Mouse (Mus musculus) cerebellum, adult 2 months (tissue): ENCODE measurements around the gene Hspa1a.

Experiments used
- CTCF ChIP-seq: fragments of 200-500 bp; IDR thresholded peaks from 2 replicates; pipeline ENCODE4 v1.5.1; 2011; ENCODE audit warnings: low read depth, mild to moderate bottlenecking, control low read depth, low read length, moderate library complexity, borderline replicate concordance; ENCODE audit not compliant: insufficient read depth
- POLR2A ChIP-seq: fragments of 200-500 bp; IDR thresholded peaks from 2 replicates; pipeline ENCODE4 v1.6.1; 2011; ENCODE audit warnings: low read length, control low read depth, borderline replicate concordance; ENCODE audit not compliant: insufficient read depth

- TF ChIP-seq CTCF (no peak), POLR2A (no peak)
Observed at GRCm38 (mm10) chr17:34944362-34944761, 27.6 kb downstream of the Hspa1a start.
